Mouse (Mus musculus) MEL (cell line): ENCODE data around the gene Gid4.

Source experiments
- CHD1 ChIP-seq: IDR thresholded peaks from 2 replicates; pipeline ENCODE4 v1.6.1; 2012; ENCODE audit warnings: low read depth, mild to moderate bottlenecking, inconsistent platforms, low read length, improper control_type of control experiment
- CTCF ChIP-seq, 3 experiments: IDR thresholded peaks in 2 of 3; conservative IDR thresholded peaks in 1 of 3; 2 replicates each; pipeline ENCODE4 v1.5.1; 2011 to 2012; ENCODE audit warnings: low read length in 3 of 3, low read depth in 2 of 3, mild to moderate bottlenecking in 2 of 3, improper control_type of control experiment in 1 of 3, inconsistent platforms in 1 of 3, mixed read lengths in 1 of 3, moderate library complexity in 1 of 3; ENCODE audit not compliant: control insufficient read depth in 1 of 3, insufficient read depth in 1 of 3, poor library complexity in 1 of 3, severe bottlenecking in 1 of 3
- E2F4 ChIP-seq: IDR thresholded peaks from 2 replicates; pipeline ENCODE4 v1.6.1; 2011; ENCODE audit warnings: low read depth, low read length, improper control_type of control experiment, borderline replicate concordance
- ETS1 ChIP-seq: IDR thresholded peaks from 2 replicates; pipeline ENCODE4 v1.6.1; 2012; ENCODE audit warnings: low read depth, mild to moderate bottlenecking, inconsistent platforms, low read length, improper control_type of control experiment, moderate library complexity
- MAFK ChIP-seq: IDR thresholded peaks from 2 replicates; pipeline ENCODE4 v1.6.1; 2011; ENCODE audit warnings: low read depth, mild to moderate bottlenecking, low read length, improper control_type of control experiment, borderline replicate concordance
- MXI1 ChIP-seq: IDR thresholded peaks from 2 replicates; pipeline ENCODE4 v1.6.1; 2011; ENCODE audit warnings: mild to moderate bottlenecking, low read depth, low read length, improper control_type of control experiment
- POLR2A ChIP-seq, 2 experiments: IDR thresholded peaks; 2 replicates each; pipeline ENCODE4 v1.6.1; 2011 to 2012; ENCODE audit warnings: low read length in 2 of 2, mild to moderate bottlenecking in 2 of 2, control low read depth in 1 of 2, improper control_type of control experiment in 1 of 2, low read depth in 1 of 2, moderate library complexity in 1 of 2; ENCODE audit not compliant: control insufficient read depth in 1 of 2, insufficient read depth in 1 of 2, poor library complexity in 1 of 2
- RAD21 ChIP-seq: IDR thresholded peaks from 2 replicates; pipeline ENCODE4 v1.6.1; 2011; ENCODE audit warnings: mild to moderate bottlenecking, low read depth, low read length, improper control_type of control experiment
- RCOR1 ChIP-seq: IDR thresholded peaks from 2 replicates; pipeline ENCODE4 v1.6.1; 2012; ENCODE audit warnings: low read depth, mild to moderate bottlenecking, inconsistent platforms, low read length, improper control_type of control experiment
- TAL1 ChIP-seq: IDR thresholded peaks from 2 replicates; pipeline ENCODE4 v1.6.1; 2012; ENCODE audit warnings: mild to moderate bottlenecking, inconsistent platforms, low read length, moderate library complexity, mixed read lengths
- UBTF ChIP-seq: IDR thresholded peaks from 2 replicates; pipeline ENCODE4 v1.6.1; 2012; ENCODE audit warnings: low read depth, mild to moderate bottlenecking, inconsistent platforms, low read length, improper control_type of control experiment, moderate library complexity, borderline replicate concordance; ENCODE audit not compliant: insufficient read depth
- USF1 ChIP-seq: IDR thresholded peaks from 2 replicates; pipeline ENCODE4 v1.6.1; 2014; ENCODE audit warnings: low read depth, mild to moderate bottlenecking, inconsistent platforms, low read length, improper control_type of control experiment, moderate library complexity

GRCm38 (mm10) chr11:60368909-60369308, 48.0 kb upstream of the Gid4 start:
- no peak for TF ChIP-seq E2F4
- no peak for TF ChIP-seq CHD1
- TF ChIP-seq CTCF (IDR thresholded peaks at IDR 0.05 in 2 of 3, conservative IDR thresholded peaks at IDR 0.05 in 1 of 3; ENCODE audit: control insufficient read depth in 1 of 3, insufficient read depth in 1 of 3, low read depth in 2 of 3, low read length in 3 of 3, poor library complexity in 1 of 3, severe bottlenecking in 1 of 3): no peak
- peak; percentile 82 for TF ChIP-seq USF1
- no peak for TF ChIP-seq POLR2A (IDR thresholded peaks at IDR 0.05; ENCODE audit: control insufficient read depth in 1 of 2, insufficient read depth in 1 of 2, low read depth in 1 of 2, low read length in 2 of 2, poor library complexity in 1 of 2)
- no peak for TF ChIP-seq ETS1
- no peak for TF ChIP-seq RCOR1
- no peak for TF ChIP-seq UBTF
- TF ChIP-seq TAL1: no peak
- TF ChIP-seq MXI1: no peak
- no peak for TF ChIP-seq MAFK
- TF ChIP-seq RAD21: no peak
